Mouse (Mus musculus): ENCODE measurements around the gene Gm20696.

- no peak for TF ChIP-seq CTCF (IDR thresholded peaks at IDR 0.05; ENCODE audit: extremely low read depth, insufficient read depth, low read length)
- TF ChIP-seq POLR2A (IDR thresholded peaks at IDR 0.05; ENCODE audit: extremely low read depth, insufficient read depth, low read length): no peak
Measured at GRCm38 (mm10) chr6:99575633-99576032, 91.0 kb downstream of the Gm20696 start.
